Mouse (Mus musculus) forebrain, embryonic 16.5 days (tissue): ENCODE measurements at regions not wholly inside any gene's neighbourhood (a gene's known extent, or its start where the extent isn't known, plus 50 kb on each side); places are given as distances from the start of the nearest gene placed in this dataset.

Experiments used
- ATAC-seq: fragments of 200-750 bp; cut with Nextera tagmentation; 2 replicates; pipeline ENCODE4 v1.8.0; 2017; ENCODE audit warnings: mild to moderate bottlenecking, moderate library complexity
- H3K27ac ChIP-seq: fragments of 300-500 bp; sonication (generic); 2 replicates; pipeline ENCODE4 v1.5.1; 2014; ENCODE audit warnings: low read length, control low read depth
- H3K27me3 ChIP-seq: fragments of 300-500 bp; sonication (generic); replicated peaks from 2 replicates; pipeline ENCODE4 v1.6.1; 2014; ENCODE audit warnings: low read length; ENCODE audit not compliant: control insufficient read depth, insufficient read depth
- H3K36me3 ChIP-seq: fragments of 300-500 bp; sonication (generic); 2 replicates; pipeline ENCODE4 v1.6.1; 2014; ENCODE audit not compliant: control insufficient read depth, insufficient read depth
- H3K4me1 ChIP-seq: fragments of 300-500 bp; sonication (generic); replicated peaks from 2 replicates; pipeline ENCODE4 v1.6.1; 2014; ENCODE audit warnings: low read length; ENCODE audit not compliant: control insufficient read depth, insufficient read depth
- H3K4me2 ChIP-seq: fragments of 300-500 bp; sonication (generic); 2 replicates; pipeline ENCODE4 v1.6.1; 2014; ENCODE audit warnings: mild to moderate bottlenecking, low read length, control low read depth
- H3K4me3 ChIP-seq: fragments of 300-500 bp; sonication (generic); replicated peaks from 2 replicates; pipeline ENCODE4 v1.5.1; 2014; ENCODE audit warnings: mild to moderate bottlenecking, low read length, control low read depth
- H3K9ac ChIP-seq: fragments of 300-500 bp; sonication (generic); replicated peaks from 2 replicates; pipeline ENCODE4 v1.6.1; 2014; ENCODE audit warnings: low read depth, low read length, control low read depth
- H3K9me3 ChIP-seq: fragments of 300-500 bp; sonication (generic); 2 replicates; pipeline ENCODE4 v1.6.1; 2016; ENCODE audit warnings: low read length; ENCODE audit not compliant: control insufficient read depth
- WGBS: fragments of 180-500 bp; shearing (Covaris S2); extraction: QIAGEN DNeasy Blood & Tissue Kit; methylation state at CpG from one replicate; pipeline ENCODE4 v1.1.7; 2014; 5-methylcytosine and 5-hydroxymethylcytosine counted together

DNA sequence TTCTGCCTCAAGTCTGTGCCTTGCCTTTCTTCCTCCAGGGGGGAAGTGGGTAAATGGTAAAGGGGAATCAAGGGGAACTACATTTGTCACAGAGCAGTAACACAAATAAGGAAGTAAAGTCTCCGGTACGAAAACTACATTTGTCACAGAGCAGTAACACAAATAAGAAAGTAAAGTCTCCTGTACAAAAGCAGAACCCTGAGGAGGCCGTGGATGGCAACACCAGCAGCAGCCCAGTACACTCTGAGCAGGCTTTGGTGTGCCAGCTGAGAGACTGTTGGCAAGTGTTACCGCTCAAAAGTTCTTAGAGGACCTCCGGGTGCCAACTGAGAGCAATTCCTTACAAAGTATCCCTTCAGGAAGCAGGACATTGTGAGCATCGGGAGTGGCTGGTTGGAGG is 90.9 kb downstream of the Hes1 start:
- Histone ChIP-seq H3K27me3 (no peaks in the 10 kb centered on the region), H3K27ac (no peak overlapping the region), H3K36me3 (no peaks in the 10 kb centered on the region), H3K9me3 (no peaks in the 10 kb centered on the region), H3K4me2 (no peak overlapping the region), H3K4me1 (peaks cover 11% of the 10 kb centered on the region), H3K9ac (no peak overlapping the region), H3K4me3 (no peak overlapping the region)
- 33% methylated on average over 6 of the region's 6 CpGs for WGBS
- peak; percentile 29; the same call in 1 of the 2 replicates for ATAC-seq

DNA sequence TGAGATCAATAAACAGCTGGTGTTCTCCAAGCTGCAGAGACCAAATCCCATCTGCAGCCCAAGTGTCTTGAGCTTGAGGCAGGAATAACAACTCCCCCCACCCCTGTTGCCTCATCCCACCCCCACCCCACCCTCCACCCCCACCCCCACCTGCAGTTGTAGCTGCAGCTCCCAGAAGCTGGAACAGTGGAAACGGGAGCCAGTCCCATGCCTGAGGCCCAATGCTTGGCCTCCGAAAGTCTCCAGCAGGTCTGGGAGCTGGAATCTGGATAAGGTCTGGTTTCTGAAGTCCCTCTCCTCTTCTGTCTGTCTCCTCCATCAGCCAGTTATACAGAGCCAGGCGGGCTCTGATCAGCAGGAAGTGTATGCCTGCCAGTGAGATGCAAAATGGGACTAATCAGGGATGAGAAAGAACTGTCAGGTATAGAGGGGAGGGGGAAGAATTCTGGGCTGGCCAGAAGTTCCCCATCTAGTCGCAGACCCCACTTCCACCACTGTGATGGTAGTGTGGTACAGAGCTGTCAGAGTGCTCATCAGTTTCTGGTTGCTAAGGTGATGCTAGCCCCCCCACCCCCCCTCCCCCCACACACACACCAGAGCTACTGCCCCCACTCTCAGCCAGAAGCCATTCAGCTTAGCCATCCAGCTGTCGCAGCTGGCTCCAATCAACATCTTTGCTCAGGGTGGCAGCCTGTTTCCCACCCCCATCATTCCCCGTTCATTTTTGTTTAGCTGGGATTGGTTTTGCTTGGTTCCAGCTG is 91.5 kb downstream of the Hes1 start:
- Histone ChIP-seq H3K27me3 (no peaks in the 10 kb centered on the region), H3K9ac (no peak overlapping the region), H3K36me3 (no peaks in the 10 kb centered on the region), H3K27ac (peak overlapping the region; percentile 13; the same call in 1 of the 2 replicates), H3K4me2 (no peak overlapping the region), H3K4me1 (peaks cover 11% of the 10 kb centered on the region), H3K4me3 (no peak overlapping the region), H3K9me3 (no peaks in the 10 kb centered on the region)
- peak; percentile 88 for ATAC-seq
- 24% methylated on average over 6 of the region's 6 CpGs for WGBS

DNA sequence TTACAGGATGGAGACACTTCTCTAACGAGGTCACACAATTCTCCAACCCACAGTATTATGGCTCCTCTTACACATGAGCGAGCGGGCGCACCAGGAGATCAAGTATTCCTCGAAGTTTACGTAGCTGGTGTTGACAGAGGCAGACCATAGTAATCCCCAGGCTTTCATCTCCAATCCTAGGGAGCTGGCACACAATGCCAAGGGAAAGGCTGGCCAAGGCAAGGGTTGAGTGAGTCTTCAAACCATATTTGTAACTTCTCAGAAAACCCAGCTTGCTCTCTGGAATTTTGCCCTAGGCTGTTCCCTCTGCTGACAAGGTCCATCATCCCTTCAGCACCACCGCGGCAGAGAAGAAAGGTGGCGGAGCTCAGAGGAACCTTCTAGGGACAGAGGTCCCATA is 94.0 kb downstream of the Hes1 start:
- no peak overlapping the region for H3K4me3 ChIP-seq
- H3K9me3 ChIP-seq, result no peaks in the 10 kb centered on the region
- 73% methylated on average over 9 of the region's 9 CpGs for WGBS
- H3K4me1 ChIP-seq, result peaks cover 11% of the 10 kb centered on the region
- no peak overlapping the region for H3K9ac ChIP-seq
- H3K27ac ChIP-seq, result no peak overlapping the region
- H3K4me2 ChIP-seq, result no peak overlapping the region
- no peak for ATAC-seq
- H3K27me3 ChIP-seq, result no peaks in the 10 kb centered on the region
- H3K36me3 ChIP-seq, result no peaks in the 10 kb centered on the region

DNA sequence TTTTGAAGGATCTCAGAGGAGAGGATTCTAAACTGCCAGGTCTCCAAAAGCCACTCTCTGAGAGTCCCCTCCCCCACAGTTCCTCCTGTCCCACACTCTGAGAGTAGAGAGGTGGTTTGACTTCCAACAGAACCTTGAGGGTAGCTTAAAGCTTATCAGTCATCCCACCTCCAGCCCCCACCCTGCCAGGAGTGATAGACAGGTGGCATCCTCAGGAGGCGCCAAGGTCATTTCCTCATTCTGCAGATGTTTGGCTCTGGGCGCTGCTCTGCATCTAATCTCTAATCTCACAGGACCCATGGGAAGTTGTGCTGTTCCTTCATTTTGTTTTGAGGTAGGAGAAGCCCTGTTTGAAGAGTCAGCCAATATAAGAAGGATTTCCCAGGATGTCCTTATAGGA is 96.2 kb downstream of the Hes1 start:
- peaks cover 8% of the 10 kb centered on the region for H3K4me1 ChIP-seq
- ATAC-seq, result no peak
- no peak overlapping the region for H3K27ac ChIP-seq
- no peaks in the 10 kb centered on the region for H3K9me3 ChIP-seq
- H3K4me2 ChIP-seq, result no peak overlapping the region
- 82% methylated on average over 2 of the region's 2 CpGs for WGBS
- H3K9ac ChIP-seq, result no peak overlapping the region
- no peak overlapping the region for H3K4me3 ChIP-seq
- H3K36me3 ChIP-seq, result no peaks in the 10 kb centered on the region
- H3K27me3 ChIP-seq, result no peaks in the 10 kb centered on the region

DNA sequence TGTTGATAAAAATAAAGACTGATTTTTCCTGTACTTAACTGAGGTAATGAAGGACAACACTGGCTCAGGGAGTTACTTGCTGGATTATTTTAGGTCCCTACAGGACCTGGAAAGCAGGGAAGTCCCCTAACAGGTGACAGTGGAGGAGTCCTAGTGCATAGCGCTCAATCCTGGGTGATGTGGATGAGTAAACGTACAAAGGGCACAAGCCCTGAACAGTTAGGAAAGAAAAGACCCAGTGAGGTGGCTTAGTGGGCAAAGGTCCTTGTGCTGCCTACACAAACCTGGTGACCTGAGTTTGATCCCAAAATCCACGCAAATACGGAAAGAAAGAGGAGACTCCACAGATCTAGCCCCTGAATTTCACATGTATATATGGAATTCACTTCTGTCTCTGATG is 99.1 kb downstream of the Hes1 start:
- H3K27me3 ChIP-seq, result no peaks in the 10 kb centered on the region
- no peak for ATAC-seq
- 89% methylated on average over 4 of the region's 4 CpGs for WGBS
- no peaks in the 10 kb centered on the region for H3K36me3 ChIP-seq
- no peak overlapping the region for H3K4me2 ChIP-seq
- no peak overlapping the region for H3K9ac ChIP-seq
- H3K4me3 ChIP-seq, result no peak overlapping the region
- H3K9me3 ChIP-seq, result no peaks in the 10 kb centered on the region
- no peaks in the 10 kb centered on the region for H3K4me1 ChIP-seq
- H3K27ac ChIP-seq, result no peak overlapping the region

DNA sequence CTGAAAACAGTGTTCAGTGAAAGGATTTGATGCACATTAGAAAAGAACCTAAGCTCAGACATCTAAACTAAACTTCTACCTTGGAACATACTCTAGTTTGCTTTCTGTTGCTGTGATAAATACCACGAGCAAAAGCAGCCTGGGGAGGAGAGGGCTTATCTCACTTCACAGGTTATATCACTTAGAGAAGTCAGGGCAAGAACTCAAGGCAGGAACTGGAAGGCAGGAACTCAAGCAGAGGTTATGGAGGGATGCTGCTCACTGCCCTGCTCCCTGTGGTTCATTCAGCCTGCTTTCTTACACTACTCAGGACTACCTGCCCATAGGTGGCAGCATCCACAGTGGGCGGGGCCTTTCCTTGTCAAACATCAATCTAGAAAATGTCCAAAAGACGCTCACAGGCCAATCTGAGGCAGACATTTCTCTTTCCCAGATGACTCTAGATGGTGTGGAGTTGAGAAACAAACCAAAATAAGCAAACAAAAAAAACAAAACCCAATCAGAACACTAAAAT is 101.5 kb downstream of the Hes1 start:
- Histone ChIP-seq H3K9ac (no peak overlapping the region), H3K27ac (no peak overlapping the region), H3K9me3 (no peaks in the 10 kb centered on the region), H3K4me3 (no peak overlapping the region), H3K27me3 (no peaks in the 10 kb centered on the region), H3K4me2 (no peak overlapping the region), H3K36me3 (no peaks in the 10 kb centered on the region), H3K4me1 (no peaks in the 10 kb centered on the region)
- WGBS, result 82% methylated on average over 3 of the region's 3 CpGs
- ATAC-seq, result no peak

DNA sequence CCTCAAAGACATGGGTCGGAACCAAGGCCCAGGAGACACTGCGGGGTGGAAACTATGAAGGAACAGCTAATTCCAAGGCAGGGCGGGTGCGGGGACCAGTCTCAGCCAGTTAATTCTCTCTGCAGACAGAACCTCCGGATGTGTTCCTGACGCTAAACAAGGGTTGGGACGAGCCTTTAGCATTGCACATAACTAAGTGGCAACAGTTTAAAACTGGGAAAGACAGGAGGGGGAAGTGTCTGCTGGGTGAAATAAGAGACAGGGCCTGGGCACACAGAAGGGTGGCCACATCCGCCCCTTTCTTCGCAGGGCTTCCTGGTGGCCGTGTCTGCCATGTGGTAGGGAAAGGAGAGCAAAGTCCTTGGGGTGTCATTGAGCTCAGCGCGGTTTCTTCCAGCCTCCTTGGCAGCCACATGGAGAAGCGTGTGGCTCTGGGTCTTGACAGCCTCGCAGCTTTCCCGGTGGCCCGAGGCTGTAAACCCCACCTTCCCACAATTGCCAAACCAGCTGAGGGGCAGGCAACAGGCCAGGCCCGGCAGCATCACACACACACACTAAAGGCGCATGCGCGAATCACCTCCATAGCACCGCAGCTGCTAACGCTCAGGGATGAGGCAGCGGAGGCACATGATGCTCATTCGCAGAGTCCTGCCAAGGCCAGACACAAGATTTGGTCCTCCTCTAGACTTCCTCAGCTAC is 95.8 kb downstream of the Cpn2 start:
- H3K9me3 ChIP-seq, result no peaks in the 10 kb centered on the region
- no peak overlapping the region for H3K4me3 ChIP-seq
- H3K36me3 ChIP-seq, result no peaks in the 10 kb centered on the region
- no peaks in the 10 kb centered on the region for H3K27me3 ChIP-seq
- no peak overlapping the region for H3K9ac ChIP-seq
- no peak overlapping the region for H3K27ac ChIP-seq
- H3K4me1 ChIP-seq, result peaks cover 25% of the 10 kb centered on the region
- peak; percentile 43 for ATAC-seq
- WGBS, result 63% methylated on average over 24 of the region's 24 CpGs
- H3K4me2 ChIP-seq, result peak overlapping the region; percentile 32

DNA sequence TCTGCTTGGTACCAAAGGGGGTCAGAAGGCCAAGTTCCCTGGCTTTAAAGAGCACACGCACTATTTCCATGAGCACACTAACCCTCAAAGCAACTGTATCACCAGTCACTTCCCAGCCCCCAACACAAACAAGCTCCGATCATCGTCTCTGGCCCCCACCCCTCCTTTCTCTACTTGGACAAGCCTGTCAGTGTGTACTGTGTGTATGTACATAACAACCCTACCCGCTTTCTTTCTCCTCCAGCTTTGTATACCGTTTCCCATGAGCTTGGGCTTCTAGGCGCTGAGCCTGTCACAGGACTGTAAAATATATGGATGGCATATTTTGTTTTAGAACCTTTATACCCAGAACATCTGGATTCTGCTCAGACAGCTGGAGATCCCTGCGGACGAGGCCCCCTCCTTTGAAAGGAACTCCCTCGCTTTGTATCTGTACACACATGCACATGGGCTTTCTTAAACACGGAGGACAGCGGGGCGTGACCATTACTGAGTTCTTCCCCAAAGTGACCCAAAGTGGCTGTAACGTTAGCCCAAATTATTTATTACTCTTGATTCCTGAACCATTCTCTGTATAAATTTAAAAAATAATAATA is 95.1 kb downstream of the Cpn2 start:
- Histone ChIP-seq H3K27ac (no peak overlapping the region), H3K36me3 (no peaks in the 10 kb centered on the region), H3K4me2 (peak overlapping the region; percentile 32), H3K4me3 (no peak overlapping the region), H3K9me3 (no peaks in the 10 kb centered on the region), H3K27me3 (no peaks in the 10 kb centered on the region), H3K9ac (no peak overlapping the region), H3K4me1 (peaks cover 25% of the 10 kb centered on the region)
- whole genome bisulfite sequencing, result 63% methylated on average over 13 of the region's 13 CpGs
- no peak; the same call in 1 of the 2 replicates for ATAC-seq

DNA sequence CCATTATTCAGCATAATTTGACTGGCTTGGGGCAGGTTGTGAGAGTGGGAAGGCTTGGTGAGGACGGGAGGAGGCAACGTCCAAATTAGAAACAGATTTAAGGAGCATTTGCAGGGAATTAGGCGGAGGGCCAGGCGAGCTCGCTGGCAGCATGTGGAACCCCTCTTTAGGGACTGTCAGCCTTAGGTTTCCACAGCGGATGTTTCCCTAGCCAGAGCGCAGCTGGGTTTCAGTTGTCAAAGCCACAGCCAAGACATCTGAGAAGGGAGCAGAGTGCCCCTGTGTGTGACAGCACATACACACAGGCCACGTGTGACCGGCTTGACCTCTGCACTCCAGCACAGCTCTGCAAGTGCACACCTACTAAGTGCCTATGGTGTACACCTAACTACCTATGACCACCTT is 94.5 kb downstream of the Cpn2 start:
- ATAC-seq, result peak; percentile 65
- Histone ChIP-seq H3K9ac (no peak overlapping the region), H3K27me3 (no peaks in the 10 kb centered on the region), H3K4me2 (no peak overlapping the region), H3K4me1 (peaks cover 25% of the 10 kb centered on the region), H3K27ac (no peak overlapping the region), H3K9me3 (no peaks in the 10 kb centered on the region), H3K4me3 (no peak overlapping the region), H3K36me3 (no peaks in the 10 kb centered on the region)
- 21% methylated on average over 9 of the region's 9 CpGs for WGBS
